8 mouse cellular contexts compared by ENCODE assay signal in the genomic region with DNA sequence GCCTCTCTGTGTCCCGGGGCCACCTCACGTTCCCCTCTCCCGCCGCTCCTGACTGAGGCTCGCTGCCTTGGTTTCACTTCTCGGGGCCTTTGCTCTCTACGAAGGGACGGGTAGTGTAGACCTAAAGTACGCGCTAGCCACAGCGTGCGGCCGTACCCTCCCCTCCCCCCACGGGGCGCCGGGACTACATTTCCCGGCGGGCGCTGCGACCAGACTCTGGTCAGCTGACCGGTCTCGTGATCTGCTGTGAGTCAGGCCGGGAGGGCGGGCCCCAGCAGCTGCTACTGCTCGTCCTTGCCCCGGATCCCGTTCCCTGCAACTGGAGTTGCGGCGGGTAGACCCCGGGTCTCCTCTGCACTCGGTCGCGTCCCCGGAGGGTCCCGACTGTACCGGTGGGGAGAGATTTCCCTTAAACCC. TPM values are rescaled to one million over a fixed set of nuclear protein-coding genes. Genes with fewer than 3 reads are reported as not detected.
DNase-seq lines count a peak whose midpoint lies in the region; ATAC-seq lines count a peak whose summit lies in the region.

No protein-coding gene starts in this region.

- peak overlapping the region; percentile 99 for H3K4me3 ChIP-seq in hindbrain, embryonic 11.5 days (ENCODE audit: low read depth, low read length)

- peak overlapping the region; percentile 97 for H3K27ac ChIP-seq in hindbrain, embryonic 11.5 days (ENCODE audit: low read depth, low read length)

- H3K4me1 ChIP-seq in hindbrain, embryonic 11.5 days (replicated peaks; ENCODE audit: control insufficient read depth, insufficient read depth, low read length): peaks cover 10% of the 10 kb centered on the region

- H3K9ac ChIP-seq in hindbrain, embryonic 11.5 days (ENCODE audit: low read depth, low read length): peak overlapping the region; percentile 97

- 1% methylated on average over 35 of the region's 36 CpGs for WGBS in hindbrain, embryonic 11.5 days

- ATAC-seq in frontal cortex, adult (ENCODE audit: low TSS enrichment): peak; percentile 83
- ATAC-seq in hindbrain, embryonic 11.5 days (ENCODE audit: low FRiP score): peak; percentile 94

- peaks cover 2% of the 10 kb centered on the region; the same call in 1 of the 2 replicates for H3K36me3 ChIP-seq in hindbrain, embryonic 11.5 days (ENCODE audit: control insufficient read depth, insufficient read depth, low read length)

- H3K9me3 ChIP-seq in hindbrain, embryonic 11.5 days (ENCODE audit: control insufficient read depth, low read length): no peaks in the 10 kb centered on the region

- no peaks in the 10 kb centered on the region for H3K27me3 ChIP-seq in hindbrain, embryonic 11.5 days (ENCODE audit: control insufficient read depth, insufficient read depth, low read length)

- DNase-seq in Muller cell, postnatal 12 days (ENCODE audit: inconsistent ontology term): peak; percentile 98
- peak; percentile 98 for DNase-seq in cerebellum, adult 9-10 months
- peak; percentile 98 for DNase-seq in hindbrain, embryonic 11.5 days (ENCODE audit: low spot score)
- peak; percentile 97 to 98 for DNase-seq in layer of hippocampus, postnatal 10 days (ENCODE audit: low spot score in 2 of 2)
- DNase-seq in lung, postnatal 14 days: peak; percentile 98
- peak; percentile 97 for DNase-seq in ovary, postnatal 36 days (ENCODE audit: low spot score)
- peak; percentile 97 for DNase-seq in thymus, postnatal 36 days

- peak overlapping the region; percentile 75 for H3K4me2 ChIP-seq in hindbrain, embryonic 11.5 days (replicated peaks; ENCODE audit: low read depth, low read length)

RNA-seq across cellular contexts. Expression of a gene that starts 0.6 kb away (rescaled TPM):
- 935 and 944 TPM in 2 replicates for polyA plus RNA-seq in hindbrain, embryonic 11.5 days (2014; fragmentation: Nextera tagmentation; extraction: Ambion mirVana)
- total RNA-seq in layer of hippocampus, postnatal 10 days (2021): 100 to 1,000 TPM; 217 to 239 TPM

RNA-seq across cellular contexts. Expression of a gene that starts 1.3 kb away (rescaled TPM):
- polyA plus RNA-seq in hindbrain, embryonic 11.5 days (2014; fragmentation: Nextera tagmentation; extraction: Ambion mirVana): 37.0 and 38.6 TPM in 2 replicates
- 10 to 100 TPM; 42.6 to 43.3 TPM for total RNA-seq in layer of hippocampus, postnatal 10 days (2021)

RNA-seq across cellular contexts. Expression of a gene that starts 10.3 kb away (rescaled TPM):
- 88.8 and 91.3 TPM in 2 replicates for polyA plus RNA-seq in hindbrain, embryonic 11.5 days (2014; fragmentation: Nextera tagmentation; extraction: Ambion mirVana)
- 10 to 100 TPM; 30.4 to 31.4 TPM for total RNA-seq in layer of hippocampus, postnatal 10 days (2021)

RNA-seq across cellular contexts. Expression of a gene that starts 10.4 kb away (rescaled TPM):
- polyA plus RNA-seq in hindbrain, embryonic 11.5 days (2014; fragmentation: Nextera tagmentation; extraction: Ambion mirVana): 61.6 and 70.6 TPM in 2 replicates
- 10 to 100 TPM; 32.5 to 33.7 TPM for total RNA-seq in layer of hippocampus, postnatal 10 days (2021)

RNA-seq across cellular contexts. Expression of a gene that starts 25.7 kb away (rescaled TPM):
- polyA plus RNA-seq in hindbrain, embryonic 11.5 days (2014; fragmentation: Nextera tagmentation; extraction: Ambion mirVana): 57.9 and 61.8 TPM in 2 replicates
- 10 to 100 TPM; 23.3 to 27.6 TPM for total RNA-seq in layer of hippocampus, postnatal 10 days (2021)

Comparison
In these comparisons a context has a peak if more than half of its experiments do, and no peak if none do; other contexts are left out.
1. Peak in every context shown above with its lines: DNase-seq, ATAC-seq, H3K4me3 ChIP-seq and H3K27ac ChIP-seq.